Mouse (Mus musculus): ENCODE data around the gene Calb2.

The Calb2 gene

DNA sequence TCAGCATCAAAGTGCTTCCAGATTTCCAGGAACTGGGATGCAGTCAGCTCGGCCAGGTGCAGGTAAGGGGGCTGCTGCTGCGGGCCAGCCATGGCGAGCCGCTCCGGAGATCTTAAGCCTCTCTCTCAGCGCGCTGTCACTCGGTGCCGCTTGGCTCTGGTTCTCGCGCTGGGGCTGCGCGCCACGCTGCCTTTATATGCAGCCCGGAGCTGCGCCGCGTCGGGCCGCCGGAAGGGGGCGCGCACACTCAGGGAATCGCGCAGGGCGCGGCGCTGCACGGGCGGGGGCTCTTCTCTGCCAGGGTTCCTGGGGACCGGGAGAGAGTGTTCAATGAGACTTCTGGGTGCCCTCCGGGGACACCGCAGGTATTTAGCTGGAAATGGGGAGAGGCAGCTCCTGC is at the start of gene Calb2:
TSS of gene Calb2 (minus strand) at position 165 of the 400 bp plus-strand sequence.
- DNase-seq (ENCODE audit: low spot score in 2 of 2): peak; percentile 62 to 81

DNA sequence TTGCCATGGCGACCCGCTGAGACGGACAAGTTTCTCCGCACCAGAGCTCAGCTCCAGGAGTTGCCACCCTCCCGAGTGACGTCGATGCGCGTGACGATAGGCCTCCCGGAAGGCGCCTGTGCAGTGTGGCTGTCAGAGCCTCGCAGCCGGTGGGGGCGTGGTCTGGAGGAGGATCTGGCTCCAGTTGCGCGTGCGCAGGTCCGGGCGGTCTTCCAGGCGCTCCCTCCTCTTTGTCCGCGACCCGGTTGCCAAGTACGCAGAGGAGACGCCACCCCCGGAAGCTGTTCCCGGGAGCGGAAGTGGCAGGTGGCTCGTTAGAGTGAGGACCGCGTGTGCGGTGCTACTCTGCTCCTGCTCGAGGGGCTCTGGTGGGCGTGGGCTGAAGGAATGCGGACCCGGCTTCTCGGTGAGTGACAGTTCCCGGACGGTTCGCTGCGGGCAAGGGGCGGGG is 49.7 kb upstream of the Calb2 start:
- DNase-seq (ENCODE audit: low spot score in 2 of 2): peak; percentile 100

DNA sequence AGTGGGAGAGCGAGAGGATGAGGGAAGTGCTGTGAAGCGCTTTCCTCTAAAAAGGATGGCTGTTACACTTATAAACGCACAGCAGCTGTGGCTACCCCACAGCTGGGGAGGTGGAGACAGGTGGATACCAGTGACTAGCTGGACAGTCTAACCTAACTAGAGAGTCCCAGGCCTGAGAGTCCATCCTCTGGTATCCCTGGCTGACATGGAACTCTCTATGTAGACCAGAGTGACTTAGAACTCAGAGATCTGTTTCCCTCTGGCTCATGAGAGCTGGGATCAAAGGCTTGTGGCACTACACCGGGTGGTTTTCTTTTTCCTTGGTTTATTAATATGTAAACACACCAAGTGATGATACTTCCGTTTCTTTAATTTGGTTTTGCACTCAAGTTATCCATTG is 49.2 kb upstream of the Calb2 start:
- no peak for DNase-seq (ENCODE audit: low spot score in 2 of 2)

GRCm38 (mm10) chr8:110216253-110216652 is 48.2 kb upstream of the Calb2 start:
- no peak for DNase-seq (ENCODE audit: low spot score in 2 of 2)

DNA sequence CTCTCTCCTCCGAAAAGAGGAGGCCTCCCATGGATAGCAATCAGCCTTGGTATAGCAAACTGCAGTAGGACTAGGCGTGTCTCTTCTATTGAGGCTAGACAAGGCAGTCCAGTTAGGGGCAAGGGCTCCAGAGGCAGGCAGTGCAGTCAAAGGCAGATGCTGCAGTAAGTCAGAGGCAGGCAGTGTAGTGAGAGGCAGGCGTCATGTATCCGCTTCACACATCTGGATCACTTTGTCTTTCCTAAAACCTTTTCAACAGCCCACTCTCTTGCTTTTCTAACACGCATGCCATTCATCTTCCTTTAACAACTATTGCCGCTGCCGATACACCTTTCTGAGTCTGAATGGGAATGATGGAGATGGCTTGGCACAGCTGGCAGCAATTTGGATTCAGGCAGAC is 47.4 kb upstream of the Calb2 start, which contains the start of gene Cmtr2:
TSS of gene Cmtr2 (plus strand) at position 301 of the 400 bp plus-strand sequence.
- DNase-seq (ENCODE audit: low spot score in 2 of 2): no peak

DNA sequence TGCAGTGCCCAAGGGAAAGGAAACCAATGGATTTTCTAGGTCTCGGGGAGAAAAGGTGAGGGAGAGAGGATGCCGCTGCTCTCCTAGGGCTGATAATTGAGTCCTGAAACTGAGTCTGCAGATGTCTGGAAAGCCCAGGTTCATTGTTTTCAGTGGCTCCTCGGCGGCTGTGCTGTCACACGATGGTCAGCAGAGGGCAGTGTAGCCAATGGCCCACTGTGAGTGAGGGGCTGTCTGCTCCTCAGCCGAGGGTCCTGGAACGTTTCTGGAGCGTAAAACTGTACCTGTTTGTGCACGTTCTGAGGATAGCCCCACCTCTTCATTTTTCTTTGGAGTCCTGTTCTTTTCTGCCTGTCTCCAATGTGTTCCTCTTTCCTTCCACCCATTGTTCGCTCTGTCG is 33.8 kb upstream of the Calb2 start:
- no peak for DNase-seq (ENCODE audit: low spot score in 2 of 2)

- DNase-seq (ENCODE audit: low spot score in 2 of 2): no peak
These were observed 28.7 kb upstream of the Calb2 start for GRCm38 (mm10) chr8:110196678-110197077.

DNA sequence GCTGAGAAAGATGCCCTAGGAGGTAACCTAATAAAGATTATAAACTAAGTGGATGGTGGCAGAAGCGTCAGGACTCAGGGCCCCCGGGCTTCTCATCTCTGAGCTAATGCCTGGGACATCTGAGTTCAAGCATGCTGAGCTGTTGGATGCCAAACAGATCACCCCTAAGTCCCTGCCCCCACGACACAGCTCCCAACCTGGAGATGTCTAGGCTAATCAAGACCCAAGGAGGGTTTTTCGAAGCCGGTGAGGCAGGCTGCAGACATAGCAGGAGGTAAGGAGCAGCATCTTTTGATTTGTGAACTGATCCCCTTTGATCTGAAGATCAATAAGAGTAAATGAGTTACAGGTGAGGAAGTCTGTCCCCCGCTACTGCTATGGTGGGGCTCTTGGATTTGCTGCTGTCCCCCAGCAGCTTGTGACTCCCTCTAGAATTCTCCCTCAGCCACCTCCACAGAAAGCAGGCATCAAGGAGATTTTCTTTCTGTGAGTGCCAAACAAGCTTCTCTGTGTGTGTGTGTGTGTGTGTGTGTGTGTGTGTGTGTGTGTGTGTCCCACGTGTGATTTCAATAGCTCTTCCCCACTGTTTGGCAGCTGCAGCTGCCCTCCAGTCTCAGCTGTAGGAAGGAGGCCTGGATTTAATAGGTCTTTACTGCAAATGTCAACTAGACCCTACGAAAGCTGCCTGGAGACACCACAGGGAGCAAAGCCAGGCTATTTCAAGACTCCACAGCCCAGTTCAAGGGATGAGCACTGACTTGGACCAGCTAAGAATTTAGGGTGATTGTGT is 21.1 kb upstream of the Calb2 start:
- DNase-seq (ENCODE audit: low spot score in 2 of 2): peak in 1 of 2 experiments; percentile 16

- no peak for DNase-seq (ENCODE audit: low spot score in 2 of 2)
These were observed 17.5 kb upstream of the Calb2 start for GRCm38 (mm10) chr8:110185538-110185937.

GRCm38 (mm10) chr8:110183748-110184147 is 15.7 kb upstream of the Calb2 start:
- no peak for DNase-seq (ENCODE audit: low spot score in 2 of 2)

GRCm38 (mm10) chr8:110182735-110183367 is 14.8 kb upstream of the Calb2 start:
- no peak for DNase-seq (ENCODE audit: low spot score in 2 of 2)

DNA sequence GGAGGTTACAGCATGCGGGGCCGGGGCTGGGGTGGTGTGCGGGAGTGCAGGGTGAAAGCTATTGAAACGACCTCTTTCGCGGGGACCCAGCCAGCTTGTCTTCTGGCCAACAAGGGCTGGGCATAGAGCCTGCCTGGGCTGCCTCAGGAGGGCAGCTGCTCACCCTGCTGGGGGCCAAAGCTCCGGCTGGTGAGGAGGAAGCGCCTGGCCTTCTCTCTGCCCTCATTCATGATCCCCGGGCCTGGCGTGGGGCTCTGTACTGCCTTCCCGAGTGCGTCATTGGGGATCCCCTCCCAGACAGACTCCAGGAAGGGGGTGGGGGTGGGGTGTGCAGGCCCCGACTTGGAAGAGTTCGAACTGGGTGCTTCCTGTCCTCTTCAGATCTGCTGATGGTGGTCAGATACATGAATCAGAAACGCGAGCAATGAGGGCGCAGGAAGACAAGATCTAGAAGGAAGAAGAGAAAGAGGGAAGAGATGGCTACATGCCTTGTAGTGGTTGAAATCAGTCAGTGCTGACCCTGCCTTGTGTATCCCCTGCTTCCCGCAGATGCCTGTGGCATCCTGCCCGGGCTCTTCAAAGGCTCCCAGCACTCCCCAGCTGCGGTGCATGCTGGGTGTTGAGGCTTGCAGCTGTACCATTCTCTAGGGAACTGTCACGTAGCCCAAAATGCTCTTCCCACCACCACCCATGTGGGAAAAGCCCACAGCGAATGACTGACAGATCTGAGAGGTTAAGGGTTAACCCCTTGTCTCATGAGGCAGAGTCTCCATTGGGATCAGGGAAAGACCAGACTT is 9.5 kb upstream of the Calb2 start:
- peak; percentile 16 to 34 for DNase-seq (ENCODE audit: low spot score in 2 of 2)

DNA sequence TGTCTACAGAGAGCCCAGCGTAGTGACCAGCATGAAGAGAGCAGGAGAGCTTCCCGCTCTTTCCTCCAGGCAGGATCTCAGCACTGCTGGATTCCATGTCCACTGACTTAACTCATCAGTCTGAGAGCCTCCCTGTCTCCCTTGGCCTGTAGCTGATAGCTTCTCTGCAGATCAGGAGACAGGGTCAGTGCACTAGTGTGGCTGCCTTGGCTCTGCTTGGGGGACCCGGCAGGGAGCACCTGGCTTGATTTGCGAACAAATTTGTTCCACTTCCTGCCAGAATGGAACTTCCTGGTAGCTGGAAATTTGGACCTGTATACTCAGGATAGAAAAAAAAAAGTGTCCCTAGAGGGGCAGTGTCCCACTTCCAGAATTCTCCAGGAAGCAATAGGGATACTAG is 6.8 kb upstream of the Calb2 start:
- no peak for DNase-seq (ENCODE audit: low spot score in 2 of 2)

DNA sequence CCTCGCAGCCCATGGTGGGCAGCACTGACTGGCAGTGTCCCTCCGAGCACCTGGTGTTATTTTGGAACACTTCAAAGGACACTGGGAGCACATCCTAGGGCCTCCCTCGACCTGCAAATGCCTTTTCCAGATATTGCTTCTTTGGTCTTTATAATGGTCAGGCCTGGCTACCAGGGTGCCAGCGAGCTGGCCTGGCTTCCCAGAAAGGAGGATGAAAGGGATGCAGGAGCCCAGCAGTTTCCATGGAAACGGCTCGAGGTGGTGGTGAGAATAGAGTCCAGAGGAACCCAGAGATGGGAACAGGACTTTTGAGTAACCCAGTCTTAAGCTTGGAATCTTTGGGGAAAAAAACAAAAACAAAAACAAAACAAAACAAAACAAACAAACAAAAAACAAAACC is 4.2 kb upstream of the Calb2 start:
- DNase-seq (ENCODE audit: low spot score in 2 of 2): no peak

DNA sequence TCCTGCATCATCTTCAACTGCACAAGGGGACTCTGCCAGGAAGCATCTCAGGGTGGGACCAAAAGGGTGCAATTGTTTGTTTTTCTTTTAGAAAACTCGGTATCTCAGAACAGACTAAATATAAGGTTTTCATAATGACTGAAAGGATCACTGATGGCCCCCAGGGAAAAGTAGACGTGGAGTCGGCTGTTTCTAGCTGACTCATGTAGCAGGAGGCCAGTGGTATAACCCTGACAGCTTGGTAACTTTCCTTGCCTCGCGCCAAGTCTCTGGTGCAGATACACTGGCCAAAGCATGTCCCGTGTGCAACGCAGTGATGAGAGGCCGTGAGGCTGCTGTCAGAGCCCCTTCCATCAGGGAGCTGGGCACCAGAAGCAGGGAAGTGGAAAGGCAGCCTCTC is 1.7 kb downstream of the Calb2 start:
- no peak for DNase-seq (ENCODE audit: low spot score in 2 of 2)

GRCm38 (mm10) chr8:110162007-110162406 is 6.0 kb downstream of the Calb2 start:
- no peak for DNase-seq (ENCODE audit: low spot score in 2 of 2)

- DNase-seq (ENCODE audit: low spot score in 2 of 2): no peak
These were observed 15.1 kb downstream of the Calb2 start for GRCm38 (mm10) chr8:110152951-110153350.

GRCm38 (mm10) chr8:110145538-110145937 is 22.5 kb downstream of the Calb2 start:
- peak; percentile 41 to 42 for DNase-seq (ENCODE audit: low spot score in 2 of 2)

- DNase-seq (ENCODE audit: low spot score in 2 of 2): no peak
These were observed 27.2 kb downstream of the Calb2 start for GRCm38 (mm10) chr8:110140770-110141169.

DNA sequence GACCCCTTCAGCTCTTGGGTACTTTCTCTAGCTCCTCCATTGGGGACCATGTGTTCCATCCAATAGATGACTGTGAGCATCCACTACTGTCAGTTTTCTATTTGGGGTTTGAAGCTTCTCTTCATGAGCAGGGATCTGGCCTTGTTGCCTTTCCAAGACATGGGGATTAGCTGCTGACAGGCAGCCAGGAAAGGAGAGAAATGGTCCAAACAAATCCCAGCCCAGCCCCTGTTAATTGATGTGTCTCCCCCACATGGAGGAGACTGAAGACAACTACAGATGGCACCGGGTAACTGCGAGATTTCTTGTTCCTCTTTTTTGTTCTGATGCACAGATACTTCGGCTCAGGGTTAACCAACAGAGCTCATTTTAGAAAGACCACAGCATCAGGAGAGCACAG is 27.9 kb downstream of the Calb2 start:
- no peak for DNase-seq (ENCODE audit: low spot score in 2 of 2)

DNA sequence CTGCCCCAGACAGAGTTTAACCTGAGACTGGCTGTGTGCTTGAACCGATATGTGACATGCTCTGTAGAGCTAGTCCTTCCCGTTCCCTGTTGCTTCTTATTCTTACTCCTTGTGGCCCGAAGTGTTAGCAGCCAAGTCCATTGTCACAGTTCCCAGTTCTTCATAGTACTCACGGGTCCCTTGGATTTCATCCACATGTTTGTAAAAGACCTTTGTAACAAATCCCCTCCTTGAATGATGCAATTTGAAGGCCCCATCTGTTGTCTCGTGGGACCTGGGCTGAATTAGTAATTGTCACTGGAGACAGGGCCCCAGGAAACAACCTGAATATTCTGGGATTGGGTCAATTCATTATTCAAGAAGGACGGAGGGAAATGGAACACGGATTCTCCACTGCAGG is 32.5 kb downstream of the Calb2 start:
- no peak for DNase-seq (ENCODE audit: low spot score in 2 of 2)

- DNase-seq (ENCODE audit: low spot score in 2 of 2): no peak
These were observed 33.8 kb downstream of the Calb2 start for GRCm38 (mm10) chr8:110134236-110134635.
